Mouse (Mus musculus) liver, embryonic 14.5 days (tissue): ENCODE measurements around the gene Fbxl2. TPM values are rescaled to one million over a fixed set of nuclear protein-coding genes. Genes with fewer than 3 reads are reported as not detected.

ENCODE experiments used
- ATAC-seq: fragments of 200-750 bp; cut with Nextera tagmentation; 2 replicates; pipeline ENCODE4 v1.8.0; 2017; ENCODE audit warnings: moderate number of reproducible peaks, mild to moderate bottlenecking, moderate library complexity; ENCODE audit not compliant: insufficient read depth
- DNase-seq, 3 experiments: peaks; one replicate each; pipeline ENCODE4 v3.0.0-alpha.2; 2012 to 2013; ENCODE audit warnings: low read depth in 3 of 3, low spot score in 3 of 3
- H3K27ac ChIP-seq: fragments of 300-500 bp; sonication (generic); 2 replicates; pipeline ENCODE4 v1.5.1; 2014; ENCODE audit warnings: moderate library complexity, mild to moderate bottlenecking, control low read depth, inconsistent platforms
- H3K27me3 ChIP-seq: fragments of 300-500 bp; sonication (generic); 2 replicates; pipeline ENCODE4 v1.6.1; 2014; ENCODE audit warnings: mild to moderate bottlenecking, low read length, moderate library complexity; ENCODE audit not compliant: control insufficient read depth, insufficient read depth
- H3K36me3 ChIP-seq: fragments of 300-500 bp; sonication (generic); replicated peaks from 2 replicates; pipeline ENCODE4 v1.6.1; 2014; ENCODE audit warnings: low read depth; ENCODE audit not compliant: control insufficient read depth, insufficient read depth
- H3K4me1 ChIP-seq, 2 experiments: fragments of 200-500 bp in 1 of 2; fragments of 300-500 bp in 1 of 2; sonication (generic) in 1 of 2; replicated peaks; 2 replicates each; pipeline ENCODE4 v1.6.1; 2012 to 2014; ENCODE audit warnings: antibody characterized with exemption in 1 of 2, inconsistent platforms in 1 of 2, low read length in 1 of 2; ENCODE audit not compliant: control insufficient read depth in 2 of 2, insufficient read depth in 2 of 2
- H3K4me2 ChIP-seq: fragments of 300-500 bp; sonication (generic); 2 replicates; pipeline ENCODE4 v1.6.1; 2014; ENCODE audit warnings: low read depth, mild to moderate bottlenecking, control low read depth, moderate library complexity
- H3K4me3 ChIP-seq, 2 experiments: fragments of 200-500 bp in 1 of 2; fragments of 300-500 bp in 1 of 2; sonication (generic) in 1 of 2; 2 replicates each; pipeline ENCODE4 v1.5.1; 2012 to 2014; ENCODE audit warnings: low read depth in 2 of 2, low read length in 2 of 2, mild to moderate bottlenecking in 2 of 2, control low read depth in 1 of 2, inconsistent platforms in 1 of 2, moderate library complexity in 1 of 2; ENCODE audit not compliant: insufficient read depth in 1 of 2
- H3K9ac ChIP-seq: fragments of 300-500 bp; sonication (generic); replicated peaks from 2 replicates; pipeline ENCODE4 v1.6.1; 2014; ENCODE audit warnings: mild to moderate bottlenecking, control low read depth, moderate library complexity
- H3K9me3 ChIP-seq: fragments of 300-500 bp; sonication (generic); 2 replicates; pipeline ENCODE4 v1.6.1; 2016; ENCODE audit warnings: low read length, mixed read lengths; ENCODE audit not compliant: control insufficient read depth
- CTCF ChIP-seq: IDR thresholded peaks from 2 replicates; pipeline ENCODE4 v1.5.1; 2016; ENCODE audit warnings: antibody characterized with exemption, low read depth, control low read depth
- EP300 ChIP-seq: IDR thresholded peaks from 2 replicates; pipeline ENCODE4 v1.6.1; 2016; ENCODE audit warnings: antibody characterized with exemption, low read depth
- WGBS: fragments of 180-500 bp; shearing (Covaris S2); extraction: QIAGEN DNeasy Blood & Tissue Kit; methylation state at CpG from one replicate; pipeline ENCODE4 v1.1.7; 2014; ENCODE audit not compliant: insufficient replicate concordance; 5-methylcytosine and 5-hydroxymethylcytosine counted together
- polyA plus RNA-seq, 2 experiments: library from polyadenylated mRNA; depleted of rRNA in 1 of 2; stranded (reverse) in 1 of 2; unstranded in 1 of 2; fragments of >200 nt; fragmentation: Nextera tagmentation in 1 of 2; extraction: Ambion mirVana in 1 of 2; gene quantifications; 2 replicates each; pipeline versions ENCODE4 v1.2.1 to v1.2.3; 2012 to 2014

The Fbxl2 gene
- polyA plus RNA-seq, 2 experiments, result 0.57 to 0.80 TPM

GRCm38 (mm10) chr9:114022141-114022540 lies 23.9 kb downstream of the Fbxl2 start:
- TF ChIP-seq CTCF, result no peak
- TF ChIP-seq EP300, result no peak
- Histone ChIP-seq H3K4me2 (no peak overlapping the region), H3K27me3 (peaks cover 15% of the 10 kb centered on the region), H3K27ac (no peak overlapping the region), H3K9me3 (no peaks in the 10 kb centered on the region; the same call in 1 of the 2 replicates), H3K9ac (no peak overlapping the region), H3K4me3 (no peak overlapping the region), H3K36me3 (no peaks in the 10 kb centered on the region), H3K4me1 (peaks cover 0 to 6% of the 10 kb centered on the region in 2 experiments; a peak in 1 of 4 replicates)
- 33% methylated on average over 4 of the region's 4 CpGs for WGBS
- ATAC-seq (no peak), DNase-seq (no peak)

GRCm38 (mm10) chr9:114019012-114019762 lies 26.8 kb downstream of the Fbxl2 start:
- Histone ChIP-seq H3K4me3 (no peak overlapping the region), H3K4me1 (peaks cover 0 to 5% of the 10 kb centered on the region in 2 experiments; a peak in 1 of 4 replicates), H3K27ac (no peak overlapping the region), H3K9me3 (no peaks in the 10 kb centered on the region; the same call in 1 of the 2 replicates), H3K36me3 (no peaks in the 10 kb centered on the region), H3K4me2 (no peak overlapping the region), H3K27me3 (no peaks in the 10 kb centered on the region), H3K9ac (no peak overlapping the region)
- WGBS, result 43% methylated on average over 7 of the region's 7 CpGs
- TF ChIP-seq CTCF (no peak), EP300 (no peak)
- DNase-seq (no peak), ATAC-seq (no peak)

- WGBS, result 16% methylated on average over 4 of the region's 4 CpGs
- Histone ChIP-seq H3K4me1 (peaks cover 0 to 8% of the 10 kb centered on the region in 2 experiments; a peak in 2 of 4 replicates), H3K4me2 (no peak overlapping the region), H3K9ac (no peak overlapping the region), H3K27ac (no peak overlapping the region), H3K9me3 (no peaks in the 10 kb centered on the region; the same call in 1 of the 2 replicates), H3K27me3 (no peaks in the 10 kb centered on the region), H3K36me3 (no peaks in the 10 kb centered on the region), H3K4me3 (no peak overlapping the region)
- TF ChIP-seq EP300 (no peak), CTCF (no peak)
- DNase-seq (no peak), ATAC-seq (peak; percentile 58; the same call in 1 of the 2 replicates)
These were observed 29.6 kb downstream of the Fbxl2 start for GRCm38 (mm10) chr9:114016402-114016801.

GRCm38 (mm10) chr9:114015724-114016123 lies 30.3 kb downstream of the Fbxl2 start:
- no peak for DNase-seq
- no peak for ATAC-seq
- H3K4me2 ChIP-seq, result no peak overlapping the region

GRCm38 (mm10) chr9:114014034-114014433 lies 32.0 kb downstream of the Fbxl2 start:
- ATAC-seq, result peak; percentile 62; the same call in 1 of the 2 replicates
- Histone ChIP-seq H3K4me3 (no peak overlapping the region), H3K27ac (no peak overlapping the region), H3K9ac (no peak overlapping the region), H3K4me1 (peaks cover 0 to 8% of the 10 kb centered on the region in 2 experiments; a peak in 2 of 4 replicates), H3K4me2 (no peak overlapping the region), H3K9me3 (peaks cover 4% of the 10 kb centered on the region; the same call in 1 of the 2 replicates), H3K36me3 (no peaks in the 10 kb centered on the region), H3K27me3 (no peaks in the 10 kb centered on the region)
- TF ChIP-seq EP300 (no peak), CTCF (no peak)
- DNase-seq, result no peak
- 14% methylated on average over 1 of the region's 1 CpGs for WGBS

More at GRCm38 (mm10) chr9:114015724-114016123, 30.3 kb downstream of the Fbxl2 start:
- Histone ChIP-seq H3K36me3 (no peaks in the 10 kb centered on the region), H3K9ac (no peak overlapping the region), H3K27ac (no peak overlapping the region), H3K4me3 (no peak overlapping the region), H3K9me3 (peaks cover 4% of the 10 kb centered on the region; the same call in 1 of the 2 replicates), H3K27me3 (no peaks in the 10 kb centered on the region), H3K4me1 (peaks cover 0 to 8% of the 10 kb centered on the region in 2 experiments; a peak in 2 of 4 replicates)
- no peak for TF ChIP-seq EP300
- TF ChIP-seq CTCF, result peak; percentile 77
- 66% methylated on average over 4 of the region's 4 CpGs for WGBS
